Mouse (Mus musculus): ENCODE data around the gene Cbx6.

- TF ChIP-seq POLR2A (IDR thresholded peaks at IDR 0.05; ENCODE audit: low read depth, low read length) (no peak), CTCF (IDR thresholded peaks at IDR 0.05; ENCODE audit: extremely low read depth, insufficient read depth, insufficient read length, insufficient replicate concordance) (no peak)
These were observed 43.6 kb downstream of the Cbx6 start for GRCm38 (mm10) chr15:79790905-79791304.
